Mouse (Mus musculus) ES-Bruce4 (cell line): ENCODE data around the gene Etv5. TPM values are rescaled to one million over a fixed set of nuclear protein-coding genes. Genes with fewer than 3 reads are reported as not detected.

Source experiments
- H3K27ac ChIP-seq: 2 replicates; pipeline ENCODE4 v1.5.1; 2012; ENCODE audit warnings: low read length, inconsistent platforms; ENCODE audit not compliant: insufficient read depth
- H3K27me3 ChIP-seq: 2 replicates; pipeline ENCODE4 v1.6.1; 2012; ENCODE audit warnings: mild to moderate bottlenecking, low read length, inconsistent platforms; ENCODE audit not compliant: control insufficient read depth, poor library complexity, insufficient read depth, severe bottlenecking
- H3K36me3 ChIP-seq: 2 replicates; pipeline ENCODE4 v1.6.1; 2012; ENCODE audit warnings: inconsistent platforms, mild to moderate bottlenecking, low read length, moderate library complexity; ENCODE audit not compliant: control insufficient read depth, poor library complexity, insufficient read depth, severe bottlenecking
- H3K4me1 ChIP-seq: one replicate; pipeline ENCODE4 v1.8.1; 2011; ENCODE audit warnings: low read length; ENCODE audit not compliant: control insufficient read depth, insufficient read depth
- H3K4me3 ChIP-seq: 2 replicates; pipeline ENCODE4 v1.5.1; 2011; ENCODE audit warnings: low read depth, mild to moderate bottlenecking, low read length
- H3K9ac ChIP-seq: 2 replicates; pipeline ENCODE4 v1.6.1; 2012; ENCODE audit warnings: low read depth, mild to moderate bottlenecking, inconsistent platforms; ENCODE audit not compliant: poor library complexity, severe bottlenecking
- H3K9me3 ChIP-seq: replicated peaks from 2 replicates; pipeline ENCODE4 v1.6.1; 2012; ENCODE audit warnings: mild to moderate bottlenecking, low read length, inconsistent platforms; ENCODE audit not compliant: control insufficient read depth, poor library complexity, insufficient read depth, severe bottlenecking
- CTCF ChIP-seq: IDR thresholded peaks from one replicate; pipeline ENCODE4 v1.8.1; 2011; ENCODE audit warnings: low read depth, low read length
- EP300 ChIP-seq: IDR thresholded peaks from 2 replicates; pipeline ENCODE4 v1.6.1; 2011; ENCODE audit warnings: low read depth, low read length; ENCODE audit not compliant: insufficient read depth
- POLR2A ChIP-seq: IDR thresholded peaks from one replicate; pipeline ENCODE4 v1.8.1; 2011; ENCODE audit warnings: low read length; ENCODE audit not compliant: insufficient read depth
- polyA plus RNA-seq: library from polyadenylated mRNA; stranded (reverse); fragments of >200 nt; gene quantifications from 2 replicates; pipeline ENCODE4 v1.2.4, GENCODE M21; 2011; ENCODE audit warnings: low read depth; ENCODE audit not compliant: missing spikeins, insufficient read depth, insufficient read length

The Etv5 gene
- polyA plus RNA-seq, 1 experiment: 130 TPM

- H3K27ac ChIP-seq: peak overlapping the region; percentile 79; the same call in 1 of the 2 replicates
- no peak overlapping the region for H3K9ac ChIP-seq
- H3K4me1 ChIP-seq: peaks cover 2% of the 10 kb centered on the region
- H3K9me3 ChIP-seq: no peaks in the 10 kb centered on the region
- H3K27me3 ChIP-seq: no peaks in the 10 kb centered on the region
- no peak overlapping the region for H3K4me3 ChIP-seq
- no peak for TF ChIP-seq EP300
- TF ChIP-seq CTCF: no peak
- TF ChIP-seq POLR2A: no peak
- H3K36me3 ChIP-seq: no peaks in the 10 kb centered on the region
Measured at GRCm38 (mm10) chr16:22442202-22442601, 2.7 kb upstream of the Etv5 start.

GRCm38 (mm10) chr16:22441317-22441716 lies 1.8 kb upstream of the Etv5 start:
- TF ChIP-seq CTCF (no peak), EP300 (no peak), POLR2A (no peak)
- H3K27me3 ChIP-seq: no peaks in the 10 kb centered on the region
- no peaks in the 10 kb centered on the region for H3K9me3 ChIP-seq
- peak overlapping the region; percentile 80 for H3K9ac ChIP-seq
- no peak overlapping the region for H3K4me3 ChIP-seq
- H3K27ac ChIP-seq: no peak overlapping the region
- no peaks in the 10 kb centered on the region for H3K36me3 ChIP-seq
- peaks cover 2% of the 10 kb centered on the region for H3K4me1 ChIP-seq

- Histone ChIP-seq H3K36me3 (peaks cover 9% of the 10 kb centered on the region), H3K4me1 (peaks cover 2% of the 10 kb centered on the region), H3K9ac (peak overlapping the region; percentile 80), H3K9me3 (no peaks in the 10 kb centered on the region), H3K27ac (peak overlapping the region; percentile 39), H3K4me3 (peak overlapping the region; percentile 84), H3K27me3 (no peaks in the 10 kb centered on the region)
- TF ChIP-seq EP300 (no peak), POLR2A (no peak), CTCF (no peak)
Measured at GRCm38 (mm10) chr16:22440269-22440668, 750 bp upstream of the Etv5 start.

- TF ChIP-seq EP300: 0 out of 2 replicates have a peak, but pooled peaks have one; percentile 44
- no peak for TF ChIP-seq POLR2A
- Histone ChIP-seq H3K4me1 (peaks cover 6% of the 10 kb centered on the region), H3K27ac (peak overlapping the region; percentile 30; the same call in 1 of the 2 replicates), H3K4me3 (peak overlapping the region; percentile 80), H3K9me3 (no peaks in the 10 kb centered on the region), H3K9ac (peak overlapping the region; percentile 99), H3K36me3 (peaks cover 19% of the 10 kb centered on the region), H3K27me3 (no peaks in the 10 kb centered on the region)
Measured at GRCm38 (mm10) chr16:22438441-22439373, 812 bp downstream of the Etv5 start.

- Histone ChIP-seq H3K36me3 (peaks cover 25% of the 10 kb centered on the region), H3K4me3 (0 out of 2 replicates have a peak overlapping the region, but pooled peaks have one; percentile 11), H3K27ac (peak overlapping the region; percentile 30; the same call in 1 of the 2 replicates), H3K4me1 (peaks cover 4% of the 10 kb centered on the region), H3K27me3 (no peaks in the 10 kb centered on the region), H3K9ac (no peak overlapping the region), H3K9me3 (no peaks in the 10 kb centered on the region)
- TF ChIP-seq POLR2A (no peak), CTCF (no peak), EP300 (0 out of 2 replicates have a peak, but pooled peaks have one; percentile 51)
Measured at GRCm38 (mm10) chr16:22436106-22436505, 3.4 kb downstream of the Etv5 start.

- H3K27me3 ChIP-seq: no peaks in the 10 kb centered on the region
- TF ChIP-seq EP300 (no peak), POLR2A (no peak), CTCF (no peak)
- peak overlapping the region; percentile 3; the same call in 1 of the 2 replicates for H3K4me3 ChIP-seq
- H3K4me1 ChIP-seq: peaks cover 6% of the 10 kb centered on the region
- peak overlapping the region; percentile 28; the same call in 1 of the 2 replicates for H3K9ac ChIP-seq
- H3K27ac ChIP-seq: peak overlapping the region; percentile 73
- peaks cover 31% of the 10 kb centered on the region for H3K36me3 ChIP-seq
- H3K9me3 ChIP-seq: no peaks in the 10 kb centered on the region
Measured at GRCm38 (mm10) chr16:22434530-22434929, 5.0 kb downstream of the Etv5 start.
